Mouse (Mus musculus) brain, embryonic 14.5 days (tissue): Measurements from ENCODE around the gene Ccdc62. TPM values are rescaled to one million over a fixed set of nuclear protein-coding genes. Genes with fewer than 3 reads are reported as not detected.

Source experiments
- DNase-seq: peaks from one replicate; pipeline ENCODE4 v3.0.0-alpha.2; 2011; ENCODE audit warnings: low read depth
- CTCF ChIP-seq: fragments of 200-500 bp; IDR thresholded peaks from 2 replicates; pipeline ENCODE4 v1.5.1; 2012; ENCODE audit warnings: inconsistent platforms, mild to moderate bottlenecking, moderate library complexity, borderline replicate concordance; ENCODE audit not compliant: insufficient read depth, insufficient read length; ENCODE audit errors: extremely low read depth
- POLR2A ChIP-seq: fragments of 200-500 bp; IDR thresholded peaks from 2 replicates; pipeline ENCODE4 v1.6.1; 2012; ENCODE audit warnings: mild to moderate bottlenecking, inconsistent platforms, borderline replicate concordance; ENCODE audit not compliant: poor library complexity, insufficient read depth, insufficient read length, severe bottlenecking; ENCODE audit errors: extremely low read depth
- polyA plus RNA-seq: library from polyadenylated mRNA; depleted of rRNA; stranded (reverse); fragments of >200 nt; gene quantifications from 2 replicates; pipeline ENCODE4 v1.2.3, GENCODE M21; 2012

Gene Ccdc62
- polyA plus RNA-seq, 1 experiment = 7.1 TPM

- TF ChIP-seq CTCF (0 out of 2 replicates have a peak, but pooled peaks have one; percentile 25), POLR2A (no peak)
- DNase-seq = peak; percentile 87
Observed at GRCm38 (mm10) chr5:123947041-123947761, 16.7 kb downstream of the Ccdc62 start.

- no peak for TF ChIP-seq POLR2A
- TF ChIP-seq CTCF = no peak
- DNase-seq = no peak
Observed at GRCm38 (mm10) chr5:123952365-123953045, 22.0 kb downstream of the Ccdc62 start.

- no peak for DNase-seq
- TF ChIP-seq CTCF (no peak), POLR2A (no peak)
Observed at GRCm38 (mm10) chr5:123957213-123957612, 26.7 kb downstream of the Ccdc62 start.

DNA sequence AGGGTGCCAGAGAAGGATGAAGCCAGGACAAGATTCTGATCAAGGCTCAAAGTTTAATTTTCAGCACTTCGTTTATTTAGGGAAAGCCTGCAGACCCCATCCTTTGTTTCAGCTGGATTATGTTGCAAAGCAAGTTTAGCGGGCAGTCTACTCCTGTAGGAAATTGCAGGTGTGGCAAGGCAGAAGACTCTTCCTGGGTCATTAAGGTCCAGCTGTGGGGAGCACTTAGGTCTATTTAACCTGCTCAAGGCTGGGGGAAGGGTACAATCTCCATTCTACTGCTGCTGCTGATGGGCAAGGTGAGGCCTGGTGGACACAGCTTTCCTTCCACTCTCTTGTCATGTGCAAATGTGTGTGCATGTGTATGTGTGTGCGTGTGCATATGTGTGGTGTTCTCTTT is 28.5 kb downstream of the Ccdc62 start:
- DNase-seq = no peak
- no peak for TF ChIP-seq POLR2A
- no peak for TF ChIP-seq CTCF

DNA sequence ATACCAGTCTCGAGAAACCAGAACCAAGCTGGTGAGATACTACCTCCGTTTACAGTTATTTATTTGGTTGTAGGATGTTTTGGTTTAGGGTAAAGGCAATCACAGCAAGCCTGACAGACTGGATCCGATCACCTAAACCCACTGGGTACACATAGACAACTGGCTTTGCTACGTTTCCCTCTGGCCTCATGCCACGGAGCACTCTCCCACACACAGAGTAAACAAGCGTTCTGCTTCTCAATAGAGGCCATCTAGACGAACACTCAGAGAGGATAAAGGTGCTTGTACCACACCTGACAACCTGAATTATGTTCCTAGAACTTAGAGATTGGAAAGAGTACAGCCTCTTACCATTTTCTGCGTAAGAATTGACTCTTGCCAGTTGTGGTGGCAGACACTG is 29.6 kb downstream of the Ccdc62 start:
- DNase-seq = no peak
- TF ChIP-seq CTCF (no peak), POLR2A (no peak)

- TF ChIP-seq POLR2A = no peak
- no peak for TF ChIP-seq CTCF
- DNase-seq = no peak
Observed at GRCm38 (mm10) chr5:123961046-123961445, 30.6 kb downstream of the Ccdc62 start.

- TF ChIP-seq CTCF (no peak), POLR2A (no peak)
- DNase-seq = no peak
Observed at GRCm38 (mm10) chr5:123964208-123964607, 33.7 kb downstream of the Ccdc62 start.

DNA sequence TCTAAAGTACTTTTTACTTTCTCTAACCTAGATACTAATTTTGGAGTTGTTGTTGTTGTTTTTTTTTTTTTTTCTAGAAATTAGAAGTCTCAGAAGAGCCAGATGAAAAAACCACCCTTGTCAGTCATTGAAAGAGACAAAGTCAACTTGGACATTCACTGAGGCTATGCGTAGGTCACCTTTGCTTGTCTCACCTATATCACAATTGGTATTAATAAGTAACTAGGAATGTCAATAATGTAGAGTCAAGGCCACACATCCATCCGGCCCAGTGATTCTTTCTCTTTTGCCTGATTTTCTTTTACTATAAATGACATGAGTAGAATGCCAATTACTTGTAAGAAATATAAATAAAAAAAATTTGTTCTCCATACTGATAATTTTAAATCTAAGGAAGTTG is 36.3 kb downstream of the Ccdc62 start:
- DNase-seq = no peak
- TF ChIP-seq CTCF = no peak
- no peak for TF ChIP-seq POLR2A

- TF ChIP-seq CTCF (no peak), POLR2A (no peak)
- no peak for DNase-seq
Observed at GRCm38 (mm10) chr5:123968468-123968867, 38.0 kb downstream of the Ccdc62 start.

- TF ChIP-seq CTCF (no peak), POLR2A (no peak)
- no peak for DNase-seq
Observed at GRCm38 (mm10) chr5:123969216-123969615, 38.7 kb downstream of the Ccdc62 start.

DNA sequence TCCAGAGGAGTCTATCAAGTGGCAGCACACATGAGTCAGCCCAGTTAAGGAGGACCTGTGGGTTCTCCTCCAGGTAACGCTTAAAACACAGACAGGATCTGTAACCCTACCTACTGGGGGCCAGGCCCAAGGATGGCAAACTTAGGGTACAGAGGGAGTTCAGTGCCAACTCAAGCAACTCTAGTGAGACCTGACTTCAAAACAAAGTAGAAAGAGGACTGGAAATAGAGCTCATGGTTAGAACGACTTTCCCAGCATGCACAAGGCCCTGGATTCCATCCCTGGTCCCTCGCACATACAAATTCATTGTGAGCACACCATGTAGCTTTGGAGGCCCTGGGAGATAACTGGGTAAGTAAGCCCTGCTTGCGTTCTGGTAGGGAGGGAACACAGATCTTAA is 40.1 kb downstream of the Ccdc62 start:
- no peak for DNase-seq
- TF ChIP-seq CTCF (no peak), POLR2A (no peak)

GRCm38 (mm10) chr5:123972453-123972852 is 42.0 kb downstream of the Ccdc62 start:
- TF ChIP-seq POLR2A (no peak), CTCF (no peak)
- DNase-seq = no peak

DNA sequence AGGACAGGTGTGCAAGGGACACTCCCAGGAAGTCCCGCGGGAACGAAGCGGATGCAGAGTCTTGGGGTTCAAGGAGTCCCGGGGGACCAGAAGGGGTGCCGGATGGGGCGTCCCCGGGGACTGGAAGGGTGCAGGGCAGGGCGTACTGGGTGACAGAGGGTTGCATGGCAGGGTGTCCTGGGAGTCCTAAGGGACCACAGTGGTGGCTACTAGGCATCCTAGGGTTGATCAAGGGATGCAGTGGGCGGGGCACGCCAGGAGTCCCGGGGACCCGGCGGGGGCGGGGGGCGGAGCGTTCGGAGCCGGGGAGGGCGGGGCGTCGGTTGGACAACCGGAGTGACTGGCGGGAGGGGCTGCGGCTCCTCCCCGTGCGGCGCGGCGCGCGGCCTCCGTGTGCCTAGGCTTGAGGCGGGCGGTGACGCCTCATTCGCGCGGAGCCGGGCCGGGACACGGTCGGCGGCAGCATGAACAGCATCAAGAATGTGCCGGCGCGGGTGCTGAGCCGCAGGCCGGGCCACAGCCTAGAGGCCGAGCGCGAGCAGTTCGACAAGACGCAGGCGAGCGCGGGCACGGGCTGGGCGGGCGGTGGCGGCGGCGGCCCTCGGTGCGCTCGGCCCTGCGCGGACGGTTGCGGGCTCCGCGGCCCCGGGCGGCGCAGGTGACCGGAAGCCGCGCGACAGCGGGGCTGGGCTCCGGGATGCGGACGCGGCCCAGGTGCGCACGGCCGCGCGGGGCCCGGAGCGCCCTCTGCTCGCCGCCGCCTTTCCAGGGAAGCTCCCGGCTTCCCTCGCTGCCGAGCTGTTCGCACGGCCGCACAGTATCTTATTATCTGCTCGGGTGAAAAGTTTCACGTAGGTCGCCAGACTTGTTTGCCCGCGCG is 43.1 kb downstream of the Ccdc62 start, which contains the start of gene Hip1r:
Gene Hip1r (plus strand): TSS at position 330 of the 880 bp plus-strand sequence.
- TF ChIP-seq POLR2A = peak; percentile 45; the same call in 1 of the 2 replicates
- no peak for TF ChIP-seq CTCF
- DNase-seq = peak; percentile 67
